Mouse (Mus musculus): ENCODE results near the gene Gch1.

GRCm38 (mm10) chr14:47190626-47191025 lies 1.4 kb upstream of the Gch1 start:
- TF ChIP-seq POLR2A (IDR thresholded peaks at IDR 0.05; ENCODE audit: borderline replicate concordance, insufficient read depth, low read length) (no peak), CTCF (IDR thresholded peaks at IDR 0.05; ENCODE audit: borderline replicate concordance, insufficient read depth, low read depth, low read length) (no peak)

All from cerebellum, adult 2 months (tissue).